7 mouse cellular contexts compared by ENCODE assay signal in genomic region chr14:57889541-57890010, GRCm38 (mm10). TPM values are rescaled to one million over a fixed set of nuclear protein-coding genes. Genes with fewer than 3 reads are reported as not detected.
DNase-seq lines count a peak whose midpoint lies in the region; ATAC-seq and TF ChIP-seq lines count a peak whose summit lies in the region.

No protein-coding gene starts in this region.

- H3K36me3 ChIP-seq in forebrain, embryonic 11.5 days (ENCODE audit: control insufficient read depth, insufficient read depth, low read length) = no peaks in the 10 kb centered on the region
- H3K36me3 ChIP-seq in intestine, postnatal 0 days (ENCODE audit: control insufficient read depth, insufficient read depth) = no peaks in the 10 kb centered on the region
- H3K36me3 ChIP-seq in stomach, embryonic 16.5 days (ENCODE audit: control insufficient read depth, insufficient read depth, low read length) = no peaks in the 10 kb centered on the region

- H3K27ac ChIP-seq in forebrain, embryonic 11.5 days (ENCODE audit: low read depth, low read length) = peak overlapping the region; percentile 71
- peak overlapping the region; percentile 92 for H3K27ac ChIP-seq in intestine, postnatal 0 days (ENCODE audit: low read depth, low read length)
- peak overlapping the region; percentile 89 for H3K27ac ChIP-seq in stomach, embryonic 16.5 days (ENCODE audit: low read length)

- TF ChIP-seq CTCF in intestine, postnatal 0 days (IDR thresholded peaks at IDR 0.05; ENCODE audit: low read depth) = no peak

- peak; percentile 15 for DNase-seq in ovary, postnatal 14 days (ENCODE audit: low spot score)
- DNase-seq in ovary, postnatal 10 days (ENCODE audit: low spot score) = no peak
- DNase-seq in forebrain, embryonic 11.5 days (ENCODE audit: low spot score) = no peak
- DNase-seq in lung, postnatal 25 days (ENCODE audit: low spot score) = peak; percentile 32

- ATAC-seq in activated CD4-positive, CD25-positive, alpha-beta regulatory T cell, adult 4 months = peak; percentile 9
- ATAC-seq in forebrain, embryonic 11.5 days (replicated peaks; ENCODE audit: low FRiP score) = no peak
- ATAC-seq in intestine, postnatal 0 days = peak; percentile 9; the same call in 1 of the 2 replicates
- ATAC-seq in stomach, embryonic 16.5 days (ENCODE audit: insufficient read depth, low FRiP score) = 0 out of 2 replicates have a peak, but pooled peaks have one; percentile 7

- H3K4me2 ChIP-seq in forebrain, embryonic 11.5 days (ENCODE audit: low read depth, low read length, severe bottlenecking) = peak overlapping the region; percentile 55
- peak overlapping the region; percentile 64 for H3K4me2 ChIP-seq in intestine, postnatal 0 days (replicated peaks; ENCODE audit: low read depth)
- H3K4me2 ChIP-seq in stomach, embryonic 16.5 days (ENCODE audit: low read depth, low read length) = peak overlapping the region; percentile 83

- H3K27me3 ChIP-seq in forebrain, embryonic 11.5 days (ENCODE audit: control insufficient read depth, insufficient read depth, low read length) = no peaks in the 10 kb centered on the region
- H3K27me3 ChIP-seq in intestine, postnatal 0 days (replicated peaks; ENCODE audit: control insufficient read depth, insufficient read depth, low read length) = no peaks in the 10 kb centered on the region
- H3K27me3 ChIP-seq in stomach, embryonic 16.5 days (ENCODE audit: control insufficient read depth, insufficient read depth, low read length) = no peaks in the 10 kb centered on the region

- peak overlapping the region; percentile 93 for H3K4me3 ChIP-seq in forebrain, embryonic 11.5 days (ENCODE audit: low read depth, low read length)
- peak overlapping the region; percentile 88 for H3K4me3 ChIP-seq in intestine, postnatal 0 days (ENCODE audit: low read depth, low read length)
- H3K4me3 ChIP-seq in stomach, embryonic 16.5 days (replicated peaks; ENCODE audit: low read length) = peak overlapping the region; percentile 91

- WGBS in forebrain, embryonic 11.5 days = under 1% methylated on average over 28 of the region's 37 CpGs
- WGBS in intestine, postnatal 0 days = 0% methylated on average over 27 of the region's 37 CpGs
- WGBS in stomach, embryonic 16.5 days = under 1% methylated on average over 37 of the region's 37 CpGs

- no peaks in the 10 kb centered on the region for H3K9me3 ChIP-seq in forebrain, embryonic 11.5 days (ENCODE audit: control insufficient read depth, low read length)
- H3K9me3 ChIP-seq in intestine, postnatal 0 days (ENCODE audit: control insufficient read depth) = no peaks in the 10 kb centered on the region
- no peaks in the 10 kb centered on the region for H3K9me3 ChIP-seq in stomach, embryonic 16.5 days (replicated peaks; ENCODE audit: control insufficient read depth, low read length)

- no peaks in the 10 kb centered on the region for H3K4me1 ChIP-seq in forebrain, embryonic 11.5 days (replicated peaks; ENCODE audit: control insufficient read depth, insufficient read depth, low read length)
- H3K4me1 ChIP-seq in intestine, postnatal 0 days (replicated peaks; ENCODE audit: control insufficient read depth, insufficient read depth, low read length) = no peaks in the 10 kb centered on the region
- peaks cover 6% of the 10 kb centered on the region for H3K4me1 ChIP-seq in stomach, embryonic 16.5 days (ENCODE audit: control insufficient read depth, insufficient read depth, low read length)

- peak overlapping the region; percentile 89 for H3K9ac ChIP-seq in forebrain, embryonic 11.5 days (ENCODE audit: low read length)
- peak overlapping the region; percentile 98 for H3K9ac ChIP-seq in intestine, postnatal 0 days (ENCODE audit: low read depth, low read length)
- peak overlapping the region; percentile 97 for H3K9ac ChIP-seq in stomach, embryonic 16.5 days (ENCODE audit: low read length)

RNA-seq across cellular contexts. Expression of gene Zdhhc20, which starts 0.5 kb away (rescaled TPM):
- polyA plus RNA-seq in activated CD4-positive, CD25-positive, alpha-beta regulatory T cell, adult 4 months (2017; shearing (Covaris generic)) = 100 to 1,000 TPM; 212 to 237 TPM
- polyA plus RNA-seq in forebrain, embryonic 11.5 days (2014; fragmentation: Nextera tagmentation; extraction: Ambion mirVana) = 54.6 and 62.2 TPM in 2 replicates
- polyA plus RNA-seq in intestine, postnatal 0 days (2015; fragmentation: Nextera tagmentation; extraction: Ambion mirVana) = 28.8 and 32.8 TPM in 2 replicates
- polyA plus RNA-seq in stomach, embryonic 16.5 days (2015; fragmentation: Nextera tagmentation; extraction: Ambion mirVana) = 68.6 and 71.2 TPM in 2 replicates

Comparison
In these comparisons a context has a peak if more than half of its experiments do, and no peak if none do; other contexts are left out.
1. DNase-seq: peak in ovary, postnatal 14 days (single experiment) and lung, postnatal 25 days (single experiment); none in ovary, postnatal 10 days (single experiment) and forebrain, embryonic 11.5 days (single experiment).
2. Peak in every context shown above with its lines, with median percentiles within 50 percentile points of each other: H3K27ac ChIP-seq, H3K4me2 ChIP-seq, H3K4me3 ChIP-seq and H3K9ac ChIP-seq.